In genomic region chr4:90437375-90438190, GRCm38 (mm10) we compare ENCODE assay signal across 14 mouse cellular contexts.
A peak's percentile ranks its signal among the peaks of the same experiment; 100 is the strongest.
DNase-seq lines count a peak whose midpoint lies in the region; ATAC-seq lines count a peak whose summit lies in the region.
"Had no signal": no experiment of that assay in that cellular context is flagged by ENCODE, and none has a peak within 500 bp of the region (broad histone marks: within the 10 kb centered on the region; RNA-seq: fewer than 3 reads in every experiment).

No protein-coding gene starts in this region.

- H3K27me3 ChIP-seq in neural tube, embryonic 11.5 days (ENCODE audit: control insufficient read depth, insufficient read depth, low read length): no peaks in the 10 kb centered on the region
- H3K27me3 ChIP-seq in midbrain, embryonic 12.5 days: no peaks in the 10 kb centered on the region
- H3K27me3 ChIP-seq: CH12.LX; megakaryocyte, embryonic 14.5 days had no signal

- peak; percentile 22 for DNase-seq in neural tube, embryonic 11.5 days (ENCODE audit: low spot score)
- DNase-seq in neural tube, embryonic 10.5 days (ENCODE audit: extremely low spot score, low spot score): no peak
- DNase-seq in layer of hippocampus, adult 11-12 months (ENCODE audit: low spot score): peak; percentile 60
- peak; percentile 44 for DNase-seq in telencephalon, adult 2 months (ENCODE audit: low read depth, low spot score)
- no peak for DNase-seq in spleen, adult 12 weeks (ENCODE audit: low spot score)
- DNase-seq in kidney, adult 18-20 months: no peak
- DNase-seq in gastrocnemius, postnatal 25 days: no peak
- DNase-seq: kidney, postnatal 14 days; thymus, postnatal 14 days had no signal

- no peaks in the 10 kb centered on the region for H3K9me3 ChIP-seq in neural tube, embryonic 11.5 days (ENCODE audit: control insufficient read depth, low read length)
- H3K9me3 ChIP-seq in midbrain, embryonic 12.5 days: no peaks in the 10 kb centered on the region
- H3K9me3 ChIP-seq: heart, embryonic 10.5 days; megakaryocyte, embryonic 14.5 days had no signal

- no peak overlapping the region for H3K4me3 ChIP-seq in neural tube, embryonic 11.5 days (ENCODE audit: low read depth, low read length)
- H3K4me3 ChIP-seq in midbrain, embryonic 12.5 days: no peak overlapping the region
- H3K4me3 ChIP-seq: heart, embryonic 10.5 days; megakaryocyte, embryonic 14.5 days had no signal

- peak; percentile 60 for ATAC-seq in neural tube, embryonic 11.5 days (ENCODE audit: insufficient read depth, low FRiP score, low TSS enrichment)
- ATAC-seq in midbrain, embryonic 12.5 days (ENCODE audit: low FRiP score, low read depth): peak; percentile 96

- 65% methylated on average over 7 of the region's 7 CpGs for WGBS in neural tube, embryonic 11.5 days
- 52% methylated on average over 7 of the region's 7 CpGs for WGBS in midbrain, embryonic 12.5 days

- no peak overlapping the region for H3K9ac ChIP-seq in neural tube, embryonic 11.5 days (ENCODE audit: low read length)
- no peak overlapping the region for H3K9ac ChIP-seq in midbrain, embryonic 12.5 days (replicated peaks)

- H3K27ac ChIP-seq in neural tube, embryonic 11.5 days (ENCODE audit: low read depth, low read length): no peak overlapping the region
- peak overlapping the region; percentile 42; the same call in 1 of the 2 replicates for H3K27ac ChIP-seq in midbrain, embryonic 12.5 days (replicated peaks)
- H3K27ac ChIP-seq: heart, embryonic 10.5 days had no signal

- no peak overlapping the region for H3K4me2 ChIP-seq in neural tube, embryonic 11.5 days (ENCODE audit: low read depth)
- H3K4me2 ChIP-seq in midbrain, embryonic 12.5 days (replicated peaks): 0 out of 2 replicates have a peak overlapping the region, but pooled peaks have one; percentile 21
- H3K4me2 ChIP-seq: liver, embryonic 11.5 days had no signal

- H3K4me1 ChIP-seq in neural tube, embryonic 11.5 days (ENCODE audit: control insufficient read depth, insufficient read depth, low read length): no peaks in the 10 kb centered on the region
- no peaks in the 10 kb centered on the region for H3K4me1 ChIP-seq in midbrain, embryonic 12.5 days
- H3K4me1 ChIP-seq: heart, embryonic 10.5 days; megakaryocyte, embryonic 14.5 days had no signal

- no peaks in the 10 kb centered on the region for H3K36me3 ChIP-seq in neural tube, embryonic 11.5 days (ENCODE audit: control insufficient read depth, insufficient read depth, low read length)
- H3K36me3 ChIP-seq in midbrain, embryonic 12.5 days: no peaks in the 10 kb centered on the region
- H3K36me3 ChIP-seq: heart, embryonic 10.5 days had no signal

Comparison
In these comparisons a context has a peak if more than half of its experiments do, and no peak if none do; other contexts are left out.
1. DNase-seq: peak in neural tube, embryonic 11.5 days (single experiment), layer of hippocampus, adult 11-12 months (single experiment) and telencephalon, adult 2 months (single experiment); none in neural tube, embryonic 10.5 days (single experiment), spleen, adult 12 weeks (single experiment), kidney, adult 18-20 months (single experiment) and gastrocnemius, postnatal 25 days (single experiment).